Mouse (Mus musculus) kidney, embryonic 15.5 days (tissue): Measurements from ENCODE around the gene St6galnac4. TPM values are rescaled to one million over a fixed set of nuclear protein-coding genes. Genes with fewer than 3 reads are reported as not detected.

Experiments
- ATAC-seq: fragments of 200-750 bp; cut with Nextera tagmentation; replicated peaks from 2 replicates; pipeline ENCODE4 v1.8.0; 2017; ENCODE audit warnings: moderate TSS enrichment; ENCODE audit not compliant: low FRiP score
- H3K27ac ChIP-seq: fragments of 300-500 bp; sonication (generic); 2 replicates; pipeline ENCODE4 v1.5.1; 2015; ENCODE audit warnings: mild to moderate bottlenecking, inconsistent platforms
- H3K27me3 ChIP-seq: fragments of 300-500 bp; sonication (generic); 2 replicates; pipeline ENCODE4 v1.6.1; 2015; ENCODE audit warnings: inconsistent platforms
- H3K36me3 ChIP-seq: fragments of 300-500 bp; sonication (generic); 2 replicates; pipeline ENCODE4 v1.6.1; 2015; ENCODE audit warnings: inconsistent platforms
- H3K4me1 ChIP-seq: fragments of 300-500 bp; sonication (generic); 2 replicates; pipeline ENCODE4 v1.6.1; 2015; ENCODE audit warnings: inconsistent platforms
- H3K4me2 ChIP-seq: fragments of 300-500 bp; sonication (generic); 2 replicates; pipeline ENCODE4 v1.6.1; 2015; ENCODE audit warnings: moderate library complexity, mild to moderate bottlenecking, inconsistent platforms
- H3K4me3 ChIP-seq: fragments of 300-500 bp; sonication (generic); replicated peaks from 2 replicates; pipeline ENCODE4 v1.5.1; 2015; ENCODE audit warnings: mild to moderate bottlenecking, inconsistent platforms
- H3K9ac ChIP-seq: fragments of 300-500 bp; sonication (generic); 2 replicates; pipeline ENCODE4 v1.6.1; 2015; ENCODE audit warnings: mild to moderate bottlenecking, inconsistent platforms
- H3K9me3 ChIP-seq: fragments of 300-500 bp; sonication (generic); replicated peaks from 2 replicates; pipeline ENCODE4 v1.6.1; 2016; ENCODE audit warnings: inconsistent platforms
- WGBS: fragments of 180-500 bp; shearing (Covaris S2); methylation state at CpG from one replicate; pipeline ENCODE4 v1.1.7; 2015; ENCODE audit warnings: mixed read lengths; 5-methylcytosine and 5-hydroxymethylcytosine counted together
- polyA plus RNA-seq: library from polyadenylated mRNA; unstranded; fragments of >200 nt; fragmentation: Nextera tagmentation; extraction: Ambion mirVana; gene quantifications from 2 replicates; pipeline ENCODE4 v1.2.1, GENCODE M21; 2015

St6galnac4 gene
- polyA plus RNA-seq, 1 experiment from 2014 or later = 22.3 TPM

GRCm38 (mm10) chr2:32590224-32590623 is 3.3 kb downstream of the St6galnac4 start:
- H3K4me3 ChIP-seq = no peak overlapping the region
- H3K36me3 ChIP-seq = peaks cover 15% of the 10 kb centered on the region
- WGBS = 52% methylated on average over 10 of the region's 10 CpGs
- H3K9ac ChIP-seq = no peak overlapping the region
- H3K27ac ChIP-seq = no peak overlapping the region
- H3K9me3 ChIP-seq = no peaks in the 10 kb centered on the region
- peaks cover 44% of the 10 kb centered on the region for H3K4me1 ChIP-seq
- ATAC-seq = no peak
- no peak overlapping the region for H3K4me2 ChIP-seq
- no peaks in the 10 kb centered on the region for H3K27me3 ChIP-seq

- Histone ChIP-seq H3K27me3 (no peaks in the 10 kb centered on the region), H3K9ac (no peak overlapping the region), H3K4me3 (no peak overlapping the region), H3K4me1 (peaks cover 44% of the 10 kb centered on the region), H3K4me2 (no peak overlapping the region), H3K9me3 (no peaks in the 10 kb centered on the region), H3K36me3 (peaks cover 19% of the 10 kb centered on the region), H3K27ac (no peak overlapping the region)
- WGBS = 65% methylated on average over 6 of the region's 6 CpGs
- no peak for ATAC-seq
These were observed 4.4 kb downstream of the St6galnac4 start for GRCm38 (mm10) chr2:32591249-32591648.

GRCm38 (mm10) chr2:32596725-32597124 is 9.8 kb downstream of the St6galnac4 start:
- Histone ChIP-seq H3K27ac (no peak overlapping the region), H3K4me2 (no peak overlapping the region), H3K36me3 (peaks cover 30% of the 10 kb centered on the region), H3K4me3 (no peak overlapping the region), H3K9me3 (no peaks in the 10 kb centered on the region), H3K9ac (no peak overlapping the region), H3K4me1 (peaks cover 10% of the 10 kb centered on the region), H3K27me3 (no peaks in the 10 kb centered on the region)
- no peak for ATAC-seq
- WGBS = 93% methylated on average over 13 of the region's 13 CpGs

- peaks cover 30% of the 10 kb centered on the region for H3K36me3 ChIP-seq
- no peaks in the 10 kb centered on the region for H3K27me3 ChIP-seq
- no peak overlapping the region for H3K4me3 ChIP-seq
- no peak overlapping the region for H3K4me2 ChIP-seq
- H3K4me1 ChIP-seq = peaks cover 15% of the 10 kb centered on the region
- no peak for ATAC-seq
- 86% methylated on average over 5 of the region's 5 CpGs for WGBS
- H3K27ac ChIP-seq = no peak overlapping the region
- no peaks in the 10 kb centered on the region for H3K9me3 ChIP-seq
- H3K9ac ChIP-seq = no peak overlapping the region
These were observed 10.4 kb downstream of the St6galnac4 start for GRCm38 (mm10) chr2:32597248-32597647.

GRCm38 (mm10) chr2:32597699-32598098 is 10.8 kb downstream of the St6galnac4 start:
- WGBS = 84% methylated on average over 5 of the region's 5 CpGs
- Histone ChIP-seq H3K36me3 (peaks cover 30% of the 10 kb centered on the region), H3K4me1 (peaks cover 20% of the 10 kb centered on the region), H3K9me3 (no peaks in the 10 kb centered on the region), H3K4me2 (no peak overlapping the region), H3K27ac (no peak overlapping the region), H3K27me3 (no peaks in the 10 kb centered on the region), H3K4me3 (no peak overlapping the region), H3K9ac (no peak overlapping the region)
- no peak for ATAC-seq

GRCm38 (mm10) chr2:32598506-32598905 is 11.6 kb downstream of the St6galnac4 start:
- H3K27me3 ChIP-seq = no peaks in the 10 kb centered on the region
- H3K36me3 ChIP-seq = peaks cover 30% of the 10 kb centered on the region
- no peak overlapping the region for H3K4me3 ChIP-seq
- H3K4me1 ChIP-seq = peaks cover 20% of the 10 kb centered on the region
- no peak overlapping the region for H3K27ac ChIP-seq
- H3K9ac ChIP-seq = no peak overlapping the region
- no peaks in the 10 kb centered on the region for H3K9me3 ChIP-seq
- no peak overlapping the region for H3K4me2 ChIP-seq
- no peak for ATAC-seq
- WGBS = 60% methylated on average over 8 of the region's 8 CpGs

GRCm38 (mm10) chr2:32599409-32599808 is 12.5 kb downstream of the St6galnac4 start, which contains the start of gene St6galnac6:
Gene St6galnac6, plus strand, starts transcription at chr2:32599709.
- no peak within 1 kb of the TSS for H3K4me3 ChIP-seq
- no peaks in the 10 kb centered on the region for H3K9me3 ChIP-seq
- H3K4me2 ChIP-seq = no peak within 1 kb of the TSS
- no peaks in the 10 kb centered on the region for H3K27me3 ChIP-seq
- no peak within 1 kb of the TSS for H3K9ac ChIP-seq
- no peak for ATAC-seq
- H3K27ac ChIP-seq = no peak within 1 kb of the TSS
- 92% methylated on average over 3 of the region's 3 CpGs for WGBS
- H3K36me3 ChIP-seq = peaks cover 23% of the 10 kb centered on the region
- H3K4me1 ChIP-seq = peaks cover 20% of the 10 kb centered on the region

GRCm38 (mm10) chr2:32601417-32602065 is 14.6 kb downstream of the St6galnac4 start:
- Histone ChIP-seq H3K9ac (no peak overlapping the region), H3K27ac (no peak overlapping the region), H3K36me3 (peaks cover 11% of the 10 kb centered on the region), H3K4me1 (peaks cover 23% of the 10 kb centered on the region), H3K27me3 (no peaks in the 10 kb centered on the region), H3K9me3 (no peaks in the 10 kb centered on the region), H3K4me3 (no peak overlapping the region), H3K4me2 (no peak overlapping the region)
- 0 out of 2 replicates have a peak, but pooled peaks have one; percentile 30 for ATAC-seq
- WGBS = 52% methylated on average over 8 of the region's 8 CpGs

GRCm38 (mm10) chr2:32602600-32603054 is 15.7 kb downstream of the St6galnac4 start:
- Histone ChIP-seq H3K4me2 (peak overlapping the region; percentile 62), H3K36me3 (peaks cover 4% of the 10 kb centered on the region; the same call in 1 of the 2 replicates), H3K27ac (peak overlapping the region; percentile 72), H3K27me3 (no peaks in the 10 kb centered on the region), H3K4me1 (peaks cover 34% of the 10 kb centered on the region), H3K9me3 (no peaks in the 10 kb centered on the region), H3K4me3 (peak overlapping the region; percentile 44), H3K9ac (peak overlapping the region; percentile 27; the same call in 1 of the 2 replicates)
- peak; percentile 61; the same call in 1 of the 2 replicates for ATAC-seq
- WGBS = under 1% methylated on average over 11 of the region's 11 CpGs

GRCm38 (mm10) chr2:32604631-32605030 is 17.7 kb downstream of the St6galnac4 start:
- no peak overlapping the region for H3K4me2 ChIP-seq
- H3K27ac ChIP-seq = no peak overlapping the region
- ATAC-seq = no peak
- H3K4me3 ChIP-seq = no peak overlapping the region
- WGBS = 47% methylated on average over 10 of the region's 10 CpGs
- no peaks in the 10 kb centered on the region for H3K36me3 ChIP-seq
- no peaks in the 10 kb centered on the region for H3K27me3 ChIP-seq
- H3K4me1 ChIP-seq = peaks cover 47% of the 10 kb centered on the region
- no peak overlapping the region for H3K9ac ChIP-seq
- H3K9me3 ChIP-seq = no peaks in the 10 kb centered on the region

GRCm38 (mm10) chr2:32606161-32607142 is 19.6 kb downstream of the St6galnac4 start:
- H3K27ac ChIP-seq = peak overlapping the region; percentile 84
- peak overlapping the region; percentile 79 for H3K4me3 ChIP-seq
- peaks cover 59% of the 10 kb centered on the region for H3K4me1 ChIP-seq
- H3K9me3 ChIP-seq = no peaks in the 10 kb centered on the region
- H3K4me2 ChIP-seq = peak overlapping the region; percentile 98
- 12% methylated on average over 48 of the region's 55 CpGs for WGBS
- ATAC-seq = peak; percentile 76
- H3K27me3 ChIP-seq = no peaks in the 10 kb centered on the region
- no peaks in the 10 kb centered on the region for H3K36me3 ChIP-seq
- H3K9ac ChIP-seq = peak overlapping the region; percentile 76
